Mouse (Mus musculus) kidney, adult 11 months (tissue): ENCODE data around the gene Heatr4.
"Not testable (repeated sequence)": the region's sequence is repeated elsewhere in the genome, so short reads cannot be mapped to it uniquely, and the experiment has no call there.

Source experiments
- DNase-seq: peaks from one replicate; pipeline ENCODE4 v3.0.0; 2022

Heatr4 gene

GRCm38 (mm10) chr12:83984752-83985151 lies at the start of gene Heatr4:
Gene Heatr4 (minus strand): TSS chr12:83984852.
- DNase-seq: no peak

GRCm38 (mm10) chr12:84034108-84034507 lies 49.5 kb upstream of the Heatr4 start:
- no peak for DNase-seq

- DNase-seq: peak; percentile 36
Observed at GRCm38 (mm10) chr12:84033302-84033701, 48.6 kb upstream of the Heatr4 start.

- no peak for DNase-seq
Observed at GRCm38 (mm10) chr12:84032854-84033253, 48.2 kb upstream of the Heatr4 start.

GRCm38 (mm10) chr12:84030659-84031332 lies 46.1 kb upstream of the Heatr4 start:
- DNase-seq: peak; percentile 74

GRCm38 (mm10) chr12:84029043-84029442 lies 44.4 kb upstream of the Heatr4 start:
- DNase-seq: not testable (repeated sequence)

GRCm38 (mm10) chr12:84028328-84028727 lies 43.7 kb upstream of the Heatr4 start:
- DNase-seq: not testable (repeated sequence)

- no peak for DNase-seq
Observed at GRCm38 (mm10) chr12:84025888-84026287, 41.2 kb upstream of the Heatr4 start.

GRCm38 (mm10) chr12:84023052-84023745 lies 38.5 kb upstream of the Heatr4 start:
- no peak for DNase-seq

GRCm38 (mm10) chr12:84022266-84022665 lies 37.6 kb upstream of the Heatr4 start:
- not testable (repeated sequence) for DNase-seq

- DNase-seq: peak; percentile 93
Observed at GRCm38 (mm10) chr12:84020528-84020927, 35.9 kb upstream of the Heatr4 start.

GRCm38 (mm10) chr12:84013701-84014100 lies 29.0 kb upstream of the Heatr4 start:
- no peak for DNase-seq

GRCm38 (mm10) chr12:84013130-84013529 lies 28.5 kb upstream of the Heatr4 start:
- DNase-seq: no peak

GRCm38 (mm10) chr12:84011251-84012040 lies 26.8 kb upstream of the Heatr4 start:
- DNase-seq: peak; percentile 96

- DNase-seq: no peak
Observed at GRCm38 (mm10) chr12:84010201-84010600, 25.5 kb upstream of the Heatr4 start.

- DNase-seq: peak; percentile 84
Observed at GRCm38 (mm10) chr12:84009171-84009965, 24.7 kb upstream of the Heatr4 start, which contains the start of gene Acot1. Gene Acot1 (plus strand): TSS chr12:84009490.

- no peak for DNase-seq
Observed at GRCm38 (mm10) chr12:84008729-84009128, 24.1 kb upstream of the Heatr4 start.

GRCm38 (mm10) chr12:84008251-84008650 lies 23.6 kb upstream of the Heatr4 start:
- DNase-seq: peak; percentile 59

GRCm38 (mm10) chr12:84003866-84004265 lies 19.2 kb upstream of the Heatr4 start:
- DNase-seq: no peak

- DNase-seq: no peak
Observed at GRCm38 (mm10) chr12:84000418-84000817, 15.8 kb upstream of the Heatr4 start.

- DNase-seq: peak; percentile 92
Observed at GRCm38 (mm10) chr12:83999237-83999636, 14.6 kb upstream of the Heatr4 start.

GRCm38 (mm10) chr12:83998341-83999107 lies 13.9 kb upstream of the Heatr4 start:
- DNase-seq: no peak
